Mouse (Mus musculus): ENCODE results near the gene Hcrtr1.

DNA sequence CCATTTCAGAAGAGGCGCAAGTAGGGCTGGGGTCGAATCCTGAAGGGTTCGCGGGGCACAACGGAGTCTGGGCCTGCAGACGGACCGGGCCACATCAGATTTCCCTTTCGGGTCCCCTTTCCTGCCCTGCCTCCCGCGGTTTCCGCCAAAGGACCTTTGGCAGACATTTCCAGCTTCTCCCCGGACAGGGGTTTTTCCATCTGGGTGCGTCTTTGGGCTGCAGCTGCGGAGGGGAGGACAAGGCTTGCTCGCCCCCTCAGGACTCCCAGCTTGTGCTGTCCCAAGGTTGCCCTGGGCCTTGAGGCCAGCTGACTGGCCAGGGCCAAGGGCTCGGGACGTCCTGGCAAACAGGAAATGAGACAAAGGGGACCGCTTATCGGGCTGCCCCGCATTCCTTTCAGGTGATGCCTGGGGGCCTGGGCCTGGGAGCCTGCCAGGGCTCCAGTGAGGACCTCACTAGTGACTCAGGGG lies 24.3 kb upstream of the Hcrtr1 start:
- TF ChIP-seq CTCF (IDR thresholded peaks at IDR 0.05; ENCODE audit: low read depth, low read length) (no peak), EP300 (IDR thresholded peaks at IDR 0.05; ENCODE audit: insufficient read depth, low read depth, low read length) (no peak), POLR2A (IDR thresholded peaks at IDR 0.05; ENCODE audit: insufficient read depth, low read length) (no peak)

Data from ES-Bruce4 (cell line).